Mouse (Mus musculus) intestine, embryonic 15.5 days (tissue): ENCODE results near the gene Carmil1. TPM values are rescaled to one million over a fixed set of nuclear protein-coding genes. Genes with fewer than 3 reads are reported as not detected.

Experiments used
- ATAC-seq: fragments of 200-750 bp; cut with Nextera tagmentation; 2 replicates; pipeline ENCODE4 v1.8.0; 2017; ENCODE audit warnings: moderate TSS enrichment, moderate library complexity
- H3K27ac ChIP-seq: fragments of 300-500 bp; sonication (generic); 2 replicates; pipeline ENCODE4 v1.5.1; 2015; ENCODE audit warnings: mild to moderate bottlenecking, inconsistent platforms
- H3K27me3 ChIP-seq: fragments of 300-500 bp; sonication (generic); replicated peaks from 2 replicates; pipeline ENCODE4 v1.6.1; 2015; ENCODE audit warnings: inconsistent platforms
- H3K36me3 ChIP-seq: fragments of 300-500 bp; sonication (generic); 2 replicates; pipeline ENCODE4 v1.6.1; 2015; ENCODE audit warnings: inconsistent platforms
- H3K4me1 ChIP-seq: fragments of 300-500 bp; sonication (generic); replicated peaks from 2 replicates; pipeline ENCODE4 v1.6.1; 2015; ENCODE audit warnings: inconsistent platforms
- H3K4me2 ChIP-seq: fragments of 300-500 bp; sonication (generic); replicated peaks from 2 replicates; pipeline ENCODE4 v1.6.1; 2015; ENCODE audit warnings: mild to moderate bottlenecking, inconsistent platforms
- H3K4me3 ChIP-seq: fragments of 300-500 bp; sonication (generic); replicated peaks from 2 replicates; pipeline ENCODE4 v1.5.1; 2015; ENCODE audit warnings: inconsistent platforms
- H3K9ac ChIP-seq: fragments of 300-500 bp; sonication (generic); 2 replicates; pipeline ENCODE4 v1.6.1; 2015; ENCODE audit warnings: inconsistent platforms
- H3K9me3 ChIP-seq: fragments of 300-500 bp; sonication (generic); 2 replicates; pipeline ENCODE4 v1.6.1; 2016; ENCODE audit warnings: inconsistent platforms
- WGBS: fragments of 180-500 bp; shearing (Covaris S2); methylation state at CpG from one replicate; pipeline ENCODE4 v1.1.7; 2015; 5-methylcytosine and 5-hydroxymethylcytosine counted together
- polyA plus RNA-seq: library from polyadenylated mRNA; unstranded; fragments of >200 nt; fragmentation: Nextera tagmentation; extraction: Ambion mirVana; gene quantifications from 2 replicates; pipeline ENCODE4 v1.2.1, GENCODE M21; 2015

Gene Carmil1
- polyA plus RNA-seq, 1 experiment from 2014 or later = 40.3 TPM

DNA sequence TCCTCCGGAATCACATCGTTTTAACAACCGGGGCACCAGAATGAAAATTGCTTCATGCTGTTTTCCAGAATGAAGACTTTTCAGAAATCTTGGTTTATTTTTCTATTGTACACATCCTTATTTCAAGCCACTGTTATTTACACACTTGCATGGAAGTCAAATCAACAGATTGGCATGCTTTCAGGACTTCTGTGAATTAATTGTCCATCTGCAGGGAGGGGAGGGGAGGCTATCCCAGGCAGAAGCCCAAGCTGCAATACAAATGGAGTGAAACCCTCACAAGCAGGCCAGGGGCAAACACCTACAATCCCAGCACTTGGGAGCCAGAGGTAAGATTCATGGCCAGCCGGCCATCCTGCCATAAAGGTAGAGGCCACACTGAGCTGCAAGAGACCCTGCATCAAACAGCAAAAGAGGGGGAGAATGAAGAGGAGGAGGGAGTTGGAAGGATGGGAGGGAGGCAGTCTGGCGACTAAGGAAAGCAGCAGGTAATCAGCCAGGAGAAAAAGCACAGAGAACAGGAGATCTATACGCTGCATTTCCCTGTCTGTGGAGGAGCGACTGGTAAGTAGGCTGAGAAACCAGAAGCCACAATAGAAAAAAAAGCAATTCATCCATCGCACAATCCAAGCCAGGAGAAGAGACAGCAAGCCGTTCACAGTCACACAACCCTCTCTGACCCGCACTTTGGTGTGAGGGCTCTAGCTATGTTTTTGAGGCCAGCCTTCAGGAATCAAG lies 48.7 kb downstream of the Carmil1 start:
- Histone ChIP-seq H3K9me3 (no peaks in the 10 kb centered on the region; the same call in 1 of the 2 replicates), H3K9ac (no peak overlapping the region), H3K4me3 (no peak overlapping the region), H3K27me3 (no peaks in the 10 kb centered on the region), H3K27ac (no peak overlapping the region), H3K4me2 (no peak overlapping the region), H3K4me1 (0 out of 2 replicates have a peak, but pooled peaks cover 5% of the 10 kb centered on the region), H3K36me3 (no peaks in the 10 kb centered on the region)
- ATAC-seq = no peak
- 82% methylated on average over 10 of the region's 10 CpGs for WGBS

DNA sequence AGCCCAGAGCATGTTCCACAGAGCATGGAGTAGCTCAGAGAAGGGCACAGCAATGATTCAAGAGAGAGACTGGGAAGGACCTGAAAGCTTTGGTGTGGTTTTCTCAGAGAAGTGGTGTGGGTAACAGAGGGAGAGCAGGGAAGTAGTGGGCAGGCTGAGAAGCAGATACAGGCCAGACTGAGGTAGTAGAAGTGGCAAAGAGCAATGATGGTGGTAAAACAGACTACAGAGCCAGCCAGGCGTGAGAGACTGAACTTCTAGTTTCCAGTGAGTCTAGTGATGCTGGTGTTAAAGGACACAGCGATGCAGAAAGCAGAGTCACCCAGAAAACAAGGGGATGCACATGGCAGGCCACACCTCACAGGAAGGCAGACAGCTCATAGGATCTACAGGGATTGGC lies 49.4 kb downstream of the Carmil1 start:
- ATAC-seq = no peak
- Histone ChIP-seq H3K4me3 (no peak overlapping the region), H3K9me3 (no peaks in the 10 kb centered on the region; the same call in 1 of the 2 replicates), H3K4me2 (no peak overlapping the region), H3K27ac (no peak overlapping the region), H3K4me1 (0 out of 2 replicates have a peak, but pooled peaks cover 5% of the 10 kb centered on the region), H3K27me3 (no peaks in the 10 kb centered on the region), H3K9ac (no peak overlapping the region), H3K36me3 (no peaks in the 10 kb centered on the region)
- 91% methylated on average over 2 of the region's 2 CpGs for WGBS

DNA sequence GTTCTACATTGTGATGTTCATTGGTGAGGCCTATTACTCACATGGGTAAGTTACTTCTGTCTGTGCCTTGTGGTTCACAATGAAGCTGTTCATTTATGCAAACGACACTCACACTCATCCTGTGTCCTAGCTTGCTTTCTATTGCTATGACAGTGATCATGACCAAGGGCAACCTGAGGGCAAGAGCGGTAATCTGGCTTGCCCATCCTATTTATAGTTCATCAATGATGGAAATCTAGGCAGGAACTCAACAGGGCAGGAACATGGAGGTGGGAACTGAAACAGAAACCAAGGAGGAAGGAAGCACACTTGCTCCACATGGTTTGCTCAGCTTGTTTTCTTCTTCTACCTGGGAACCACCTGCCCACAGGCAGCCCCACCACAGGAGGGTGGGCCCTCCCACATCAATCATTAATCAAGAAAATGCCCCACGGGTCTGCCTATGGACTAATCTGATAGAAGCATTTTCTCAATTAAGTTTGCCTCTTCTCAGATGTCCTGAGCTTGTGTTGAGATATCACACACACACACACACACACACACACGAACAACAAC lies 50.0 kb downstream of the Carmil1 start:
- Histone ChIP-seq H3K27ac (no peak overlapping the region), H3K9ac (no peak overlapping the region), H3K27me3 (no peaks in the 10 kb centered on the region), H3K4me1 (0 out of 2 replicates have a peak, but pooled peaks cover 5% of the 10 kb centered on the region), H3K4me2 (no peak overlapping the region), H3K36me3 (no peaks in the 10 kb centered on the region), H3K4me3 (no peak overlapping the region), H3K9me3 (no peaks in the 10 kb centered on the region; the same call in 1 of the 2 replicates)
- ATAC-seq = no peak
- WGBS = 83% methylated on average over 4 of the region's 4 CpGs

DNA sequence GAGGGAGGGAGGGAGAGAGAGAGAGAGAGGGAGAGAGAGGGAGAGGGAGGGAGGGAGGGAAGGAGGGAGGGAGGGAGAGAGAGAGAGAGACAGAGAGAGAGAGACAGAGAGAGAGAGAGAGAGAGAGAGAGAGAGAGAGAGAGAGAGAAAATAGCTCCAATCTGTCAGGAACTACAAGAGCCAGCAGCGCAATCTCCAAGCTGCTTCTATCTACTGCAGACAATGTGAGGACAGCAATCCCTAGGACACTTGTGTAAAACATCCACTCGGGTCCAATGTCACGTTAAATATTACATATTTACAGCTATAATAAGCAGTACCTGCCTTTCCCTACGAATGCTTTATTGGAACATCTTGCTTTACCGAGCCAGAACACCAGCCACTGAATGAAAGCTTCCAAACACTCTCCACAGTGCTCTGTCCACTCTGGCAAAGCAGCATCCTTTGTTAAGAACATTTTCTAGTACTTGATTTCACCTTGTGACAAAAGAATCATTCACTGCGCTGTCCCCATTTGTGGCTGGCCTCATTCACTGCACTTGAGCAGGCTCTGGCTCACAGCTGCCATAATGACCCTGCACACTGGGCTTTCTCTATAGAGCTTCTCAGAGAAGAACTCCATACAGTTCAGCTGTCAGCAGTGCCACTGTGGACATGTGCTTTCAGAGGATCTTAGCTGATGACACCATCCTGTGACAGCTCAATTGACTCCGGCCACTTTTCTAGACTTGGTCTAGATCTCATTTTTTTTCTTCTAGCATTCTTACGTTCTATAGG lies 57.0 kb downstream of the Carmil1 start:
- Histone ChIP-seq H3K36me3 (no peaks in the 10 kb centered on the region), H3K4me3 (no peak overlapping the region), H3K9ac (no peak overlapping the region), H3K4me1 (no peaks in the 10 kb centered on the region), H3K4me2 (no peak overlapping the region), H3K9me3 (no peaks in the 10 kb centered on the region), H3K27ac (no peak overlapping the region), H3K27me3 (no peaks in the 10 kb centered on the region)
- WGBS = 68% methylated on average over 8 of the region's 8 CpGs
- no peak for ATAC-seq

DNA sequence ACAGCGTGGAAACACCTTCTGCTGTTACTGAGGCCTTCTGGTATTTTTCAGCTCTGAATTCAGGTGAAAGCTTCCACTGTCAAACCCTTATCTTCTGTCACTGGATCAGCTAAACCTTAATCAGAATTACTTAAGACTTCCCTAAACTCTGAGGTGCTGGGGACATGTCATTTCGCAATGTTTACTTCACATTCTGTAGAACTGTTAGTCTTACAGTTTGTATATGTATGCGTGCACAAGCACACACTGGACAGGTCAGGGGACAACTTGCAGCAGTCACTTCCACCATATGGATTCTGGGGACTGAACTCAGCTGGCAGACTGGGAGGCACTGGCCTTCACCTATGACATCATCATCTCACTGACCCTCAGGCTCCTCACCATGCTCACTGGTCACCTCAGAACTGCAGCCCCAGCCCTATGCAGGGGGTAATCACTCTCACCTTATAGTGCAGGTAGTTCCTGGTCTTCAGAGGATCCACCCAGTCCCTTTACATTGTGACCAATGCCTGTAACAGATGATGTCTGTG lies 60.1 kb downstream of the Carmil1 start:
- ATAC-seq = no peak
- Histone ChIP-seq H3K9me3 (no peaks in the 10 kb centered on the region), H3K4me1 (no peaks in the 10 kb centered on the region), H3K27ac (no peak overlapping the region), H3K27me3 (no peaks in the 10 kb centered on the region), H3K9ac (no peak overlapping the region), H3K4me3 (no peak overlapping the region), H3K36me3 (no peaks in the 10 kb centered on the region), H3K4me2 (no peak overlapping the region)
- 74% methylated on average over 3 of the region's 3 CpGs for WGBS

DNA sequence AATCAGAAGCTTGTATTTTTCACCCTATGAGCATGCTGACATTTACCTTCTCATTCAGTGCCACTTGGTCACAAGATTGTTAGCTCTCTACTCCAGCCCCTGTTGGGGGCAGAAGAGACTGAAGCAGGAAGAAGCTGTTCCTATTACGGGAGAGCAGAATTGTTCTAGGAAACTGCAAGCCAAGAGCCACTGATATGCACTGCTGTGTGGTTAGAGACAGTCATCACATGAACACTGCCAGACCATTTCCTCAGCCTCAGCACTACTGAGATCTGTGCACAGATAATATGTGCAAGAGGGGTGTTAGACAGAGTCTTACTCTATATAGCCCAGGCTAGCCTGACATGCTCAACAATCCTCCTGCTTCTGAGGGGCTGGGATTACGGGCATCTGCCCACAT lies 69.4 kb downstream of the Carmil1 start:
- H3K27ac ChIP-seq = no peak overlapping the region
- H3K4me3 ChIP-seq = no peak overlapping the region
- H3K27me3 ChIP-seq = no peaks in the 10 kb centered on the region
- H3K9me3 ChIP-seq = no peaks in the 10 kb centered on the region
- no peak for ATAC-seq
- H3K4me2 ChIP-seq = no peak overlapping the region
- H3K36me3 ChIP-seq = no peaks in the 10 kb centered on the region
- WGBS = 68% methylated on average over 2 of the region's 2 CpGs
- no peaks in the 10 kb centered on the region for H3K4me1 ChIP-seq
- no peak overlapping the region for H3K9ac ChIP-seq

DNA sequence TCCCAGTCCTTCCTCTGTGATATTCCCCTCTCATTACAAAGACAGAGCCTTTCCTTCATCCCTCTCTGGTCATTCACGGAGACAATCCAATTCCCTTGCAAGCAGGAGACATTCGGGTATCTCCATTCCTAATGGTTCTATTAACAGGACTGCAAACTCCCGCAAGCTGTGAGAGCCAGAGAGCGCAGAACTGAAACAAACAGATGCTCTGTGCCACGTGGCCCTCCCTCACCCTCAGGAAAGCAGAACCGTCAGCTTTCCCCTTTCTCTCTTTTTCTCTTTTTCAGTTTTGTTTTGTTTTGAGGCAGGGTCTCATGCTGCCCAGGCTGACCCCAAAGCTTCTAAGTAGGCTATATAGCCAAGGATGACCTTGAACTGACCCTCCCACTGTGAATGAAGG lies 74.5 kb downstream of the Carmil1 start:
- Histone ChIP-seq H3K4me1 (peaks cover 3% of the 10 kb centered on the region; the same call in 1 of the 2 replicates), H3K9me3 (no peaks in the 10 kb centered on the region), H3K27me3 (no peaks in the 10 kb centered on the region), H3K36me3 (no peaks in the 10 kb centered on the region), H3K4me2 (no peak overlapping the region), H3K9ac (no peak overlapping the region), H3K4me3 (no peak overlapping the region), H3K27ac (no peak overlapping the region)
- no peak for ATAC-seq
- WGBS = 65% methylated on average over 6 of the region's 6 CpGs

DNA sequence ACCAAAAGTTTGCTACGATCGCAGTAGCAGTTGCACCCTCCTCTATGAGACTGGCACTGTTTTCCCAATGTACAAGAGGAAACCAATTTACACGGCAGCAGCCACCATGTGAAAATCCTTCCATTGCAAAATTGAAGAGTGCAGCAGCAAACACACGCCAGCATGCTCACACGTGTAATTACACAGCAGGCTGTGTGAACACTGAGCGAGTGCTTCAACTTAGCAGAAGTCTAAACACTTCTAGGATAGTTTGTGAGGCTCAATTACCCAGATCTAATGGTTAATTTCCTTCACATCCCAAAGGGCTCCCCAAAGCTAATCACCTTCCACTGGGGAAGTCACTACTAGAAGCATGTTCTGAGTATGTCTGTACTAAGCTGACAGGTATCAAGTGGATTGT lies 78.3 kb downstream of the Carmil1 start:
- Histone ChIP-seq H3K36me3 (no peaks in the 10 kb centered on the region), H3K27me3 (no peaks in the 10 kb centered on the region), H3K27ac (no peak overlapping the region), H3K4me1 (peaks cover 10% of the 10 kb centered on the region; the same call in 1 of the 2 replicates), H3K9me3 (no peaks in the 10 kb centered on the region), H3K4me2 (no peak overlapping the region), H3K4me3 (no peak overlapping the region), H3K9ac (no peak overlapping the region)
- WGBS = 87% methylated on average over 6 of the region's 6 CpGs
- ATAC-seq = no peak

DNA sequence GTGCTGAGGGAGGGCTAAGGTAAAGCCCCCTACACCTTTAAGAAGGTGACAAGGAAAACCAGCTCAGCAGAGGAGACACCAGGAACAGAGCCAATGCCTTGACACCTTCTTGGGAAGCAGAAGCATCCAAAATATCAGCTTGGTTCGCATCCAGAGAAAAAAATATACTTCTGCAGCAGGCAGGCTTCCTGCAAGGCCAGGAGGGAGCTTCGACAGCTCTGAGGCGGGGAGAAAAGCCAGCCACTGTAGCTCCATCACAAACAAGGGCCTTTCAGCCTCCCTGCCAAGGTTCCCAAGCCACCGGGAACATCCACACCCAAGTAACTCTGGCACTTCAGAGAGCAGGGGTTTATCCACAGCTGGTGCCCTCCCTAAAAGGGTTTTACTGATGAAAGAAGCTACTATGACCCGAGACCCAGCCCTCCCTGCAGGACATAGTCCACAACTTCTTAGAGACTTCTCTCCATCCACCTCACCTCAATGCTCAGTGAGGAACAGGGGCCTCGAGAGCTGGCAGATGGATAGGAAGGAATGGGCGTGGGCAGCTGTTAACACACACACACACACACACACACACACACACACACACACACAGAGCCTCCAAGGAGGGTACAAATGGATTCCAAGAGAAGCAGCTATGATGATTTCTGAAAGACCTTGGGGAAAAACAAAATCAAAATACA lies 80.6 kb downstream of the Carmil1 start:
- H3K9me3 ChIP-seq = no peaks in the 10 kb centered on the region
- no peak overlapping the region for H3K9ac ChIP-seq
- 41% methylated on average over 7 of the region's 7 CpGs for WGBS
- no peaks in the 10 kb centered on the region for H3K36me3 ChIP-seq
- H3K27me3 ChIP-seq = no peaks in the 10 kb centered on the region
- no peak for ATAC-seq
- peaks cover 11% of the 10 kb centered on the region; the same call in 1 of the 2 replicates for H3K4me1 ChIP-seq
- H3K4me3 ChIP-seq = no peak overlapping the region
- no peak overlapping the region for H3K4me2 ChIP-seq
- H3K27ac ChIP-seq = no peak overlapping the region

DNA sequence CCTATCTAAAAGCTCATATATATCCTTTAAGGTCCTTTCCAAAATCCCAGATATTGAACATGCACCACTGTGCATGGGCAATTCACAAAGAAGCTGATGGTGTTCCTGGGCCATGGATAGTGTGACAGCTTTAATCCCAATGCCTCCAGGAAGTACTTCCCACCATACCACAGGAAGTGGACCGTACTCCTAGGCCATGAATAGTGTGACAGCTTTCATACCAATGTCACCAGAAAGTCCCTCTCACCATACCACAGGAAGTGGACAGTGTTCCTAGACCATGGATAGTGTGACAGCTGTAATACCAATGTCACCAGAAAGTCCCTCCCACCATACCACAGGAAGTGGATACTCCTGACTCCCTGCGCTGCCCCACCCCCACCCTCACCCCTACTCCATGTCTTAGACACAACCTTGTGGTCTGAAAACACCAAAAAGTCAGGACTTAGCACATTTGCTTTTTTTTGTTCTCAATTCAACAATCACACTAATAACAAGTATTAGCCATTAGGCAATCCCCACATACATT lies 82.1 kb downstream of the Carmil1 start:
- H3K27ac ChIP-seq = no peak overlapping the region
- H3K4me1 ChIP-seq = peaks cover 11% of the 10 kb centered on the region; the same call in 1 of the 2 replicates
- H3K9ac ChIP-seq = no peak overlapping the region
- H3K27me3 ChIP-seq = no peaks in the 10 kb centered on the region
- H3K4me3 ChIP-seq = no peak overlapping the region
- no peaks in the 10 kb centered on the region for H3K36me3 ChIP-seq
- no peaks in the 10 kb centered on the region for H3K9me3 ChIP-seq
- no peak for ATAC-seq
- 81% methylated on average over 2 of the region's 2 CpGs for WGBS
- H3K4me2 ChIP-seq = no peak overlapping the region

DNA sequence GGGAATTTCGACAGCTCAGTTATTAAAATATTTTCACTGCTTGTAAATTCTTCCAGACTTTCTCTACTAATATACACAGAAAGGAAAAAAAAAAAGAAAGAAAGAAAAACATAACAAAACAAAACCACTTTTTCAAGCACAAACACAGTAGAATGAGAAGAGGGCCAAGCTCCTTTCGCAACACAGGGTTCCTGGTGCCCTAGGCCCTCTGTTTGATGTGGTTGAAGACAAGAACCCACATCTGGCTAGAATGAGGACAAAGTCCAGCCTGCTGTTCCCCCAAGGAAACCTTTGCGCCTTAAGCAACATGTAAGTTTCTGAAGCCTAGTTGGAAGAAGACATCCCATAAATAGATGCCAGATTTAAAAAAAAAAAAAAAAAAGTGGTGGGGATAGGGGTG lies 85.2 kb downstream of the Carmil1 start:
- H3K4me3 ChIP-seq = no peak overlapping the region
- H3K27ac ChIP-seq = no peak overlapping the region
- H3K27me3 ChIP-seq = no peaks in the 10 kb centered on the region
- ATAC-seq = no peak
- H3K9me3 ChIP-seq = no peaks in the 10 kb centered on the region
- H3K9ac ChIP-seq = no peak overlapping the region
- no peaks in the 10 kb centered on the region for H3K36me3 ChIP-seq
- WGBS = 75% methylated on average over 3 of the region's 3 CpGs
- no peak overlapping the region for H3K4me2 ChIP-seq
- H3K4me1 ChIP-seq = 0 out of 2 replicates have a peak, but pooled peaks cover 9% of the 10 kb centered on the region
